1 mouse cellular context compared by ENCODE assay signal in genomic region chr15:102224992-102225617, GRCm38 (mm10).
A peak's percentile ranks its signal among the peaks of the same experiment; 100 is the strongest.
TF ChIP-seq lines count a peak whose summit lies in the region.

No protein-coding gene starts in this region.

TF ChIP-seq in CH12.LX, 34 proteins besides CTCF, POLR2A, EP300 and RAD21 (continued from another document):
- TF ChIP-seq POLR2AphosphoS2 (IDR thresholded peaks at IDR 0.05; ENCODE audit: low read depth, low read length) = no peak
- no peak for TF ChIP-seq JUN (IDR thresholded peaks at IDR 0.05; ENCODE audit: insufficient read depth, low read depth, low read length)
- no peak for TF ChIP-seq GABPA (IDR thresholded peaks at IDR 0.05; ENCODE audit: insufficient replicate concordance, low read depth, low read length)
- no peak for TF ChIP-seq UBTF (IDR thresholded peaks at IDR 0.05; ENCODE audit: low read depth, low read length)
- 0 out of 2 replicates have a peak, but pooled peaks have one; percentile 25 for TF ChIP-seq MXI1 (IDR thresholded peaks at IDR 0.05; ENCODE audit: low read depth, low read length)
- TF ChIP-seq MAX (IDR thresholded peaks at IDR 0.05; ENCODE audit: low read length) = peak; percentile 53; the same call in 1 of the 2 replicates
- no peak for TF ChIP-seq ELF1 (IDR thresholded peaks at IDR 0.05; ENCODE audit: low read depth, low read length)
- TF ChIP-seq MEF2A (IDR thresholded peaks at IDR 0.05; ENCODE audit: borderline replicate concordance, low read depth, low read length) = no peak
- no peak for TF ChIP-seq CHD2 (IDR thresholded peaks at IDR 0.05; ENCODE audit: low read length)
- no peak for TF ChIP-seq PAX5 (IDR thresholded peaks at IDR 0.05; ENCODE audit: low read length)
- TF ChIP-seq ZMIZ1 (IDR thresholded peaks at IDR 0.05; ENCODE audit: low read depth, low read length) = no peak
- no peak for TF ChIP-seq TBP (conservative IDR thresholded peaks at IDR 0.05; ENCODE audit: low read depth, low read length)
- peak; percentile 87 for TF ChIP-seq ZNF384 (IDR thresholded peaks at IDR 0.05; ENCODE audit: low read depth, low read length)
- no peak for TF ChIP-seq MYC (IDR thresholded peaks at IDR 0.05; ENCODE audit: low read depth, low read length)
- no peak for TF ChIP-seq E2F4 (IDR thresholded peaks at IDR 0.05; ENCODE audit: insufficient replicate concordance, low read depth, low read length)
- TF ChIP-seq CHD1 (IDR thresholded peaks at IDR 0.05; ENCODE audit: low read depth, low read length) = no peak
- no peak for TF ChIP-seq RCOR1 (conservative IDR thresholded peaks at IDR 0.05; ENCODE audit: low read depth, low read length)
- peak; percentile 54; the same call in 1 of the 2 replicates for TF ChIP-seq TCF12 (IDR thresholded peaks at IDR 0.05; ENCODE audit: low read depth, low read length)
- TF ChIP-seq ETS1 (conservative IDR thresholded peaks at IDR 0.05; ENCODE audit: low read depth, low read length) = peak; percentile 52
- no peak for TF ChIP-seq USF2 (conservative IDR thresholded peaks at IDR 0.05; ENCODE audit: low read depth, low read length)
